Mouse (Mus musculus) midbrain, embryonic 11.5 days (tissue): ENCODE measurements around the gene Pou3f3. TPM values are rescaled to one million over a fixed set of nuclear protein-coding genes. Genes with fewer than 3 reads are reported as not detected.
A peak's percentile ranks its signal among the peaks of the same experiment; 100 is the strongest.

ENCODE experiments used
- ATAC-seq: fragments of 200-750 bp; cut with Nextera tagmentation; 2 replicates; pipeline ENCODE4 v1.8.0; 2017; ENCODE audit warnings: moderate TSS enrichment, moderate library complexity; ENCODE audit not compliant: low FRiP score
- DNase-seq: peaks from one replicate; pipeline ENCODE4 v3.0.0; 2015; ENCODE audit warnings: low spot score; ENCODE audit errors: missing footprints
- H3K27ac ChIP-seq: fragments of 300-500 bp; sonication (generic); 2 replicates; pipeline ENCODE4 v1.5.1; 2014; ENCODE audit warnings: low read depth, low read length
- H3K27me3 ChIP-seq: fragments of 300-500 bp; sonication (generic); 2 replicates; pipeline ENCODE4 v1.6.1; 2014; ENCODE audit warnings: mild to moderate bottlenecking, low read length, moderate library complexity, mixed read lengths; ENCODE audit not compliant: control insufficient read depth, insufficient read depth
- H3K36me3 ChIP-seq: fragments of 300-500 bp; sonication (generic); 2 replicates; pipeline ENCODE4 v1.6.1; 2014; ENCODE audit warnings: mild to moderate bottlenecking, low read length, moderate library complexity, mixed read lengths; ENCODE audit not compliant: control insufficient read depth, insufficient read depth
- H3K4me1 ChIP-seq: fragments of 300-500 bp; sonication (generic); 2 replicates; pipeline ENCODE4 v1.6.1; 2014; ENCODE audit warnings: low read length; ENCODE audit not compliant: control insufficient read depth, insufficient read depth
- H3K4me2 ChIP-seq: fragments of 300-500 bp; sonication (generic); 2 replicates; pipeline ENCODE4 v1.6.1; 2014; ENCODE audit warnings: mild to moderate bottlenecking, moderate library complexity
- H3K4me3 ChIP-seq: fragments of 300-500 bp; sonication (generic); 2 replicates; pipeline ENCODE4 v1.5.1; 2014; ENCODE audit warnings: low read depth, low read length
- H3K9ac ChIP-seq: fragments of 300-500 bp; sonication (generic); 2 replicates; pipeline ENCODE4 v1.6.1; 2014; ENCODE audit warnings: low read length
- H3K9me3 ChIP-seq: fragments of 300-500 bp; sonication (generic); 2 replicates; pipeline ENCODE4 v1.6.1; 2016; ENCODE audit warnings: low read length; ENCODE audit not compliant: control insufficient read depth
- WGBS: fragments of 180-500 bp; shearing (Covaris S2); extraction: QIAGEN DNeasy Blood & Tissue Kit; methylation state at CpG from one replicate; pipeline ENCODE4 v1.1.7; 2014; 5-methylcytosine and 5-hydroxymethylcytosine counted together
- polyA plus RNA-seq: library from polyadenylated mRNA; unstranded; fragments of >200 nt; fragmentation: Nextera tagmentation; extraction: Ambion mirVana; gene quantifications from 2 replicates; pipeline ENCODE4 v1.2.1, GENCODE M21; 2014

The Pou3f3 gene
- polyA plus RNA-seq, 1 experiment from 2014 or later: 26.3 TPM

- WGBS: 0% methylated on average over 1 of the region's 1 CpGs
- peak overlapping the region; percentile 97 for H3K4me2 ChIP-seq
- no peaks in the 10 kb centered on the region for H3K36me3 ChIP-seq
- H3K9ac ChIP-seq: peak overlapping the region; percentile 93
- peaks cover 28% of the 10 kb centered on the region for H3K4me1 ChIP-seq
- no peaks in the 10 kb centered on the region for H3K27me3 ChIP-seq
- H3K27ac ChIP-seq: peak overlapping the region; percentile 98
- no peaks in the 10 kb centered on the region for H3K9me3 ChIP-seq
- peak overlapping the region; percentile 100 for H3K4me3 ChIP-seq
- DNase-seq (peak; percentile 93), ATAC-seq (no peak)
Measured at GRCm38 (mm10) chr1:42692221-42692620, 3.3 kb upstream of the Pou3f3 start.

GRCm38 (mm10) chr1:42693101-42693715 is 2.4 kb upstream of the Pou3f3 start:
- Histone ChIP-seq H3K9ac (peak overlapping the region; percentile 93), H3K4me2 (peak overlapping the region; percentile 97), H3K4me3 (peak overlapping the region; percentile 100), H3K27ac (peak overlapping the region; percentile 98), H3K27me3 (no peaks in the 10 kb centered on the region), H3K9me3 (no peaks in the 10 kb centered on the region), H3K4me1 (peaks cover 21% of the 10 kb centered on the region), H3K36me3 (peaks cover 8% of the 10 kb centered on the region)
- under 1% methylated on average over 19 of the region's 21 CpGs for WGBS
- peak; percentile 95 for DNase-seq
- peak; percentile 1; the same call in 1 of the 2 replicates for ATAC-seq

- H3K9ac ChIP-seq: peak overlapping the region; percentile 93
- DNase-seq (peak; percentile 98), ATAC-seq (peak; percentile 4; the same call in 1 of the 2 replicates)
- peaks cover 13% of the 10 kb centered on the region for H3K36me3 ChIP-seq
- WGBS: 0% methylated on average over 22 of the region's 22 CpGs
- H3K4me2 ChIP-seq: peak overlapping the region; percentile 97
- peak overlapping the region; percentile 98 for H3K27ac ChIP-seq
- H3K4me3 ChIP-seq: peak overlapping the region; percentile 100
- H3K9me3 ChIP-seq: no peaks in the 10 kb centered on the region
- no peaks in the 10 kb centered on the region for H3K27me3 ChIP-seq
- peaks cover 16% of the 10 kb centered on the region for H3K4me1 ChIP-seq
Measured at GRCm38 (mm10) chr1:42693852-42694251, 1.7 kb upstream of the Pou3f3 start.

GRCm38 (mm10) chr1:42694290-42694664 is 1.3 kb upstream of the Pou3f3 start:
- H3K4me2 ChIP-seq: peak overlapping the region; percentile 97
- H3K36me3 ChIP-seq: peaks cover 17% of the 10 kb centered on the region
- H3K9ac ChIP-seq: peak overlapping the region; percentile 93
- H3K4me3 ChIP-seq: peak overlapping the region; percentile 100
- under 1% methylated on average over 23 of the region's 26 CpGs for whole genome bisulfite sequencing
- H3K9me3 ChIP-seq: no peaks in the 10 kb centered on the region
- H3K27me3 ChIP-seq: no peaks in the 10 kb centered on the region
- peak; percentile 98 for DNase-seq
- peak overlapping the region; percentile 98 for H3K27ac ChIP-seq
- peak; percentile 36 for ATAC-seq
- peaks cover 12% of the 10 kb centered on the region for H3K4me1 ChIP-seq

- Histone ChIP-seq H3K4me3 (peak overlapping the region; percentile 100), H3K27me3 (no peaks in the 10 kb centered on the region), H3K9me3 (no peaks in the 10 kb centered on the region), H3K9ac (peak overlapping the region; percentile 93), H3K4me1 (0 out of 2 replicates have a peak, but pooled peaks cover 7% of the 10 kb centered on the region), H3K36me3 (peaks cover 18% of the 10 kb centered on the region), H3K27ac (peak overlapping the region; percentile 98), H3K4me2 (peak overlapping the region; percentile 97)
- DNase-seq (peak; percentile 97), ATAC-seq (peak; percentile 62)
- WGBS: under 1% methylated on average over 54 of the region's 60 CpGs
Measured at GRCm38 (mm10) chr1:42694665-42695577, 647 bp upstream of the Pou3f3 start.

- peaks cover 1% of the 10 kb centered on the region; the same call in 1 of the 2 replicates for H3K4me1 ChIP-seq
- H3K9ac ChIP-seq: peak overlapping the region; percentile 100
- DNase-seq: peak; percentile 98
- no peak for ATAC-seq
- H3K27me3 ChIP-seq: no peaks in the 10 kb centered on the region
- H3K4me2 ChIP-seq: peak overlapping the region; percentile 65
- peaks cover 18% of the 10 kb centered on the region for H3K36me3 ChIP-seq
- peak overlapping the region; percentile 99 for H3K27ac ChIP-seq
- H3K9me3 ChIP-seq: no peaks in the 10 kb centered on the region
- under 1% methylated on average over 34 of the region's 62 CpGs for WGBS
- peak overlapping the region; percentile 100 for H3K4me3 ChIP-seq
Measured at GRCm38 (mm10) chr1:42696371-42697031, 933 bp downstream of the Pou3f3 start.

GRCm38 (mm10) chr1:42697321-42697755 is 1.8 kb downstream of the Pou3f3 start:
- Histone ChIP-seq H3K4me3 (peak overlapping the region; percentile 100), H3K4me1 (peaks cover 9% of the 10 kb centered on the region), H3K27me3 (no peaks in the 10 kb centered on the region), H3K9ac (peak overlapping the region; percentile 100), H3K36me3 (peaks cover 18% of the 10 kb centered on the region), H3K9me3 (no peaks in the 10 kb centered on the region), H3K27ac (peak overlapping the region; percentile 99), H3K4me2 (peak overlapping the region; percentile 65)
- WGBS: 1% methylated on average over 39 of the region's 58 CpGs
- DNase-seq: peak; percentile 94
- no peak for ATAC-seq

- Histone ChIP-seq H3K4me2 (peak overlapping the region; percentile 65), H3K9ac (peak overlapping the region; percentile 100), H3K27me3 (no peaks in the 10 kb centered on the region), H3K4me3 (peak overlapping the region; percentile 100), H3K9me3 (no peaks in the 10 kb centered on the region), H3K4me1 (peaks cover 10% of the 10 kb centered on the region), H3K27ac (peak overlapping the region; percentile 99), H3K36me3 (peaks cover 18% of the 10 kb centered on the region)
- under 1% methylated on average over 76 of the region's 80 CpGs for WGBS
- ATAC-seq (no peak), DNase-seq (peak; percentile 98)
Measured at GRCm38 (mm10) chr1:42697756-42698583, 2.4 kb downstream of the Pou3f3 start.
